9 mouse cellular contexts compared by ENCODE assay signal in genomic region chr1:195040437-195040836, GRCm38 (mm10). TPM values are rescaled to one million over a fixed set of nuclear protein-coding genes. Genes with fewer than 3 reads are reported as not detected.
A peak's percentile ranks its signal among the peaks of the same experiment; 100 is the strongest.
DNase-seq lines count a peak whose midpoint lies in the region; ATAC-seq and TF ChIP-seq lines count a peak whose summit lies in the region.
"Had no signal": no experiment of that assay in that cellular context is flagged by ENCODE, and none has a peak within 500 bp of the region (broad histone marks: within the 10 kb centered on the region; RNA-seq: fewer than 3 reads in every experiment).

No protein-coding gene starts in this region.

- no peak overlapping the region for H3K9ac ChIP-seq in hindbrain, embryonic 11.5 days (ENCODE audit: low read depth, low read length)
- no peak overlapping the region for H3K9ac ChIP-seq in CH12.LX (ENCODE audit: insufficient read depth, low read depth)
- H3K9ac ChIP-seq in forebrain, embryonic 16.5 days (replicated peaks; ENCODE audit: low read depth, low read length) = no peak overlapping the region
- H3K9ac ChIP-seq in liver, adult 2 months (ENCODE audit: low read depth, low read length) = no peak overlapping the region
- no peak overlapping the region for H3K9ac ChIP-seq in neural tube, embryonic 13.5 days
- H3K9ac ChIP-seq: lung, embryonic 15.5 days had no signal

- H3K9me3 ChIP-seq in hindbrain, embryonic 11.5 days (ENCODE audit: control insufficient read depth, low read length) = no peaks in the 10 kb centered on the region
- no peaks in the 10 kb centered on the region for H3K9me3 ChIP-seq in hindbrain, embryonic 10.5 days
- no peaks in the 10 kb centered on the region for H3K9me3 ChIP-seq in CH12.LX (replicated peaks; ENCODE audit: low read length)
- no peaks in the 10 kb centered on the region for H3K9me3 ChIP-seq in forebrain, embryonic 16.5 days (ENCODE audit: control insufficient read depth, low read length)
- no peaks in the 10 kb centered on the region for H3K9me3 ChIP-seq in neural tube, embryonic 13.5 days
- H3K9me3 ChIP-seq: lung, embryonic 15.5 days had no signal

- H3K36me3 ChIP-seq in hindbrain, embryonic 11.5 days (ENCODE audit: control insufficient read depth, insufficient read depth, low read length) = no peaks in the 10 kb centered on the region
- no peaks in the 10 kb centered on the region for H3K36me3 ChIP-seq in hindbrain, embryonic 10.5 days
- H3K36me3 ChIP-seq in CH12.LX (replicated peaks in 1 of 2; ENCODE audit: control insufficient read depth in 1 of 2, insufficient read depth in 1 of 2, low read length in 1 of 2) = peaks cover 0 to 12% of the 10 kb centered on the region in 2 experiments
- no peaks in the 10 kb centered on the region for H3K36me3 ChIP-seq in forebrain, embryonic 16.5 days (ENCODE audit: control insufficient read depth, insufficient read depth)
- peaks cover 12% of the 10 kb centered on the region for H3K36me3 ChIP-seq in liver, adult 2 months (ENCODE audit: control insufficient read depth, insufficient read depth, low read length)
- H3K36me3 ChIP-seq in neural tube, embryonic 13.5 days = no peaks in the 10 kb centered on the region
- H3K36me3 ChIP-seq: lung, embryonic 15.5 days had no signal

- TF ChIP-seq RAD21 in CH12.LX (IDR thresholded peaks at IDR 0.05; ENCODE audit: low read depth, low read length) = peak; percentile 72

- TF ChIP-seq CTCF in CH12.LX (conservative IDR thresholded peaks at IDR 0.05 in 1 of 2, IDR thresholded peaks at IDR 0.05 in 1 of 2; ENCODE audit: low read depth in 2 of 2, low read length in 2 of 2) = peak in 1 of 2 experiments; percentile 76; a peak in 3 of 4 replicates
- 0 out of 2 replicates have a peak, but pooled peaks have one; percentile 48 for TF ChIP-seq CTCF in liver, adult 2 months (IDR thresholded peaks at IDR 0.05; ENCODE audit: low read depth, low read length)

- dilution Hi-C loops in CH12.LX (cut with MboI; ENCODE audit: extremely low pct_ligation_motif_present, extremely low pct_unique_long_range_greater_than_20kb, low sequenced_read_pairs) = no loop called here

- peak; percentile 80; the same call in 1 of the 2 replicates for ATAC-seq in hindbrain, embryonic 11.5 days (ENCODE audit: low FRiP score)
- peak; percentile 73; the same call in 1 of the 2 replicates for ATAC-seq in forebrain, embryonic 16.5 days
- peak; percentile 56; the same call in 1 of the 2 replicates for ATAC-seq in neural tube, embryonic 13.5 days (ENCODE audit: low read depth)

- H3K79me2 ChIP-seq in CH12.LX (replicated peaks; ENCODE audit: control insufficient read depth, extremely low read depth, insufficient read depth, poor library complexity, severe bottlenecking) = no peaks in the 10 kb centered on the region
- H3K79me2 ChIP-seq in liver, adult 2 months (ENCODE audit: control insufficient read depth, insufficient read depth, low read length) = no peaks in the 10 kb centered on the region

- no peaks in the 10 kb centered on the region for H3K27me3 ChIP-seq in hindbrain, embryonic 11.5 days (ENCODE audit: control insufficient read depth, insufficient read depth, low read length)
- no peaks in the 10 kb centered on the region for H3K27me3 ChIP-seq in hindbrain, embryonic 10.5 days (ENCODE audit: insufficient read depth, poor library complexity, severe bottlenecking)
- no peaks in the 10 kb centered on the region for H3K27me3 ChIP-seq in CH12.LX (replicated peaks)
- no peaks in the 10 kb centered on the region for H3K27me3 ChIP-seq in forebrain, embryonic 16.5 days (replicated peaks; ENCODE audit: control insufficient read depth, insufficient read depth, low read length)
- H3K27me3 ChIP-seq in liver, adult 2 months (ENCODE audit: control insufficient read depth, insufficient read depth, low read length) = no peaks in the 10 kb centered on the region
- no peaks in the 10 kb centered on the region for H3K27me3 ChIP-seq in neural tube, embryonic 13.5 days
- H3K27me3 ChIP-seq: lung, embryonic 15.5 days had no signal

- in situ Hi-C loops in CH12.LX (cut with MboI; ENCODE audit: low pct_ligation_motif_present, low pct_unique_long_range_greater_than_20kb, low sequenced_read_pairs) = no loop called here

- no peak for TF ChIP-seq EP300 in CH12.LX (IDR thresholded peaks at IDR 0.05; ENCODE audit: low read length)

- H3K4me1 ChIP-seq in hindbrain, embryonic 11.5 days (replicated peaks; ENCODE audit: control insufficient read depth, insufficient read depth, low read length) = no peaks in the 10 kb centered on the region
- H3K4me1 ChIP-seq in hindbrain, embryonic 10.5 days (replicated peaks) = no peaks in the 10 kb centered on the region
- peaks cover 3 to 36% of the 10 kb centered on the region in 2 experiments for H3K4me1 ChIP-seq in CH12.LX (ENCODE audit: control insufficient read depth in 1 of 2, insufficient read depth in 2 of 2)
- no peaks in the 10 kb centered on the region for H3K4me1 ChIP-seq in forebrain, embryonic 16.5 days (replicated peaks; ENCODE audit: control insufficient read depth, insufficient read depth, low read length)
- peaks cover 1% of the 10 kb centered on the region; the same call in 1 of the 2 replicates for H3K4me1 ChIP-seq in liver, adult 2 months (ENCODE audit: control insufficient read depth, insufficient read depth, low read length)
- H3K4me1 ChIP-seq in neural tube, embryonic 13.5 days (replicated peaks) = no peaks in the 10 kb centered on the region
- H3K4me1 ChIP-seq: lung, embryonic 15.5 days had no signal

- H3K4me2 ChIP-seq in hindbrain, embryonic 11.5 days (replicated peaks; ENCODE audit: low read depth, low read length) = no peak overlapping the region
- H3K4me2 ChIP-seq in CH12.LX (ENCODE audit: insufficient read depth, low read depth, poor library complexity, severe bottlenecking) = no peak overlapping the region
- H3K4me2 ChIP-seq in forebrain, embryonic 16.5 days (ENCODE audit: low read length) = no peak overlapping the region
- no peak overlapping the region for H3K4me2 ChIP-seq in neural tube, embryonic 13.5 days
- H3K4me2 ChIP-seq: lung, embryonic 15.5 days had no signal

- no peak for TF ChIP-seq POLR2A in CH12.LX (IDR thresholded peaks at IDR 0.05; ENCODE audit: low read depth, low read length)
- TF ChIP-seq POLR2A in liver, adult 2 months (IDR thresholded peaks at IDR 0.05; ENCODE audit: extremely low read depth, insufficient read depth, low read length) = no peak

- peak; percentile 52 for DNase-seq in hindbrain, embryonic 11.5 days (ENCODE audit: low spot score)
- no peak for DNase-seq in hindbrain, embryonic 10.5 days (ENCODE audit: low spot score)
- DNase-seq in CH12.LX (ENCODE audit: extremely low read depth) = peak; percentile 68
- peak; percentile 45 for DNase-seq in c-Kit-negative CD71-positive TER-119-positive erythroid progenitor cells, embryonic 14.5 days (ENCODE audit: low read depth, low spot score)
- peak; percentile 59 for DNase-seq in liver, adult 2 months (ENCODE audit: extremely low read depth, low read depth, low spot score)
- no peak for DNase-seq in right cerebral cortex, postnatal 14 days

- no peak overlapping the region for H3K4me3 ChIP-seq in hindbrain, embryonic 11.5 days (ENCODE audit: low read depth, low read length)
- no peak overlapping the region for H3K4me3 ChIP-seq in hindbrain, embryonic 10.5 days
- H3K4me3 ChIP-seq in CH12.LX (replicated peaks in 1 of 3; ENCODE audit: low read depth in 2 of 3, low read length in 2 of 3, poor library complexity in 1 of 3) = no peak overlapping the region
- H3K4me3 ChIP-seq in forebrain, embryonic 16.5 days (replicated peaks; ENCODE audit: low read length) = no peak overlapping the region
- no peak overlapping the region for H3K4me3 ChIP-seq in liver, adult 2 months (ENCODE audit: insufficient read depth, low read depth, low read length)
- no peak overlapping the region for H3K4me3 ChIP-seq in neural tube, embryonic 13.5 days
- H3K4me3 ChIP-seq: lung, embryonic 15.5 days had no signal

- H3K27ac ChIP-seq in hindbrain, embryonic 11.5 days (ENCODE audit: low read depth, low read length) = no peak overlapping the region
- H3K27ac ChIP-seq in hindbrain, embryonic 10.5 days = no peak overlapping the region
- no peak overlapping the region for H3K27ac ChIP-seq in CH12.LX (ENCODE audit: insufficient read depth, low read depth)
- no peak overlapping the region for H3K27ac ChIP-seq in forebrain, embryonic 16.5 days (ENCODE audit: low read length)
- no peak overlapping the region for H3K27ac ChIP-seq in liver, adult 2 months (replicated peaks; ENCODE audit: insufficient read depth, low read depth, low read length)
- no peak overlapping the region for H3K27ac ChIP-seq in neural tube, embryonic 13.5 days (replicated peaks)
- H3K27ac ChIP-seq: lung, embryonic 15.5 days had no signal

TF ChIP-seq in CH12.LX, 34 proteins besides CTCF, POLR2A, EP300 and RAD21:
- TF ChIP-seq KAT2A (IDR thresholded peaks at IDR 0.05; ENCODE audit: insufficient replicate concordance, low read length) (no peak), GABPA (IDR thresholded peaks at IDR 0.05; ENCODE audit: insufficient replicate concordance, low read depth, low read length) (no peak), TBP (conservative IDR thresholded peaks at IDR 0.05; ENCODE audit: low read depth, low read length) (no peak), USF2 (conservative IDR thresholded peaks at IDR 0.05; ENCODE audit: low read depth, low read length) (no peak), MEF2A (IDR thresholded peaks at IDR 0.05; ENCODE audit: borderline replicate concordance, low read depth, low read length) (no peak), E2F4 (IDR thresholded peaks at IDR 0.05; ENCODE audit: insufficient replicate concordance, low read depth, low read length) (no peak), SMC3 (IDR thresholded peaks at IDR 0.05; ENCODE audit: low read depth, low read length) (peak; percentile 66), CHD2 (IDR thresholded peaks at IDR 0.05; ENCODE audit: low read length) (no peak), UBTF (IDR thresholded peaks at IDR 0.05; ENCODE audit: low read depth, low read length) (no peak)

RNA-seq across cellular contexts. Expression of gene Cd46, which starts 51.6 kb away (rescaled TPM):
- polyA plus RNA-seq in hindbrain, embryonic 11.5 days (2014; fragmentation: Nextera tagmentation; extraction: Ambion mirVana) = 0.82 and 0.90 TPM in 2 replicates
- polyA plus RNA-seq in hindbrain, embryonic 10.5 days (2016; fragmentation: Nextera tagmentation; extraction: Ambion mirVana) = 0.55 and 0.62 TPM in 2 replicates
- total RNA-seq in CH12.LX (2012; rRNA removed) = 0.25 and 0.38 TPM in 2 replicates
- total RNA-seq in CH12.LX (2014; rRNA removed) = 1.5 and 1.8 TPM in 2 replicates
- polyA plus RNA-seq in CH12.LX (2012; ENCODE audit: insufficient read length, low read depth) = 1.3 and 1.4 TPM in 2 replicates
- 1.5 and 2.1 TPM in 2 replicates for polyA plus RNA-seq in forebrain, embryonic 16.5 days (2015; fragmentation: Nextera tagmentation; extraction: Ambion mirVana)
- 1.0 and 1.1 TPM in 2 replicates for total RNA-seq in liver, adult 2 months (2014; rRNA removed)
- polyA plus RNA-seq in liver, adult 2 months (2012; rRNA removed) = 0.14 and 0.20 TPM in 2 replicates
- polyA plus RNA-seq in neural tube, embryonic 13.5 days (2015; fragmentation: Nextera tagmentation; extraction: Ambion mirVana) = 0.55 and 0.93 TPM in 2 replicates

Comparison
In these comparisons a context has a peak if more than half of its experiments do, and no peak if none do; other contexts are left out.
1. DNase-seq: peak in hindbrain, embryonic 11.5 days (single experiment), CH12.LX (single experiment), c-Kit-negative CD71-positive TER-119-positive erythroid progenitor cells, embryonic 14.5 days (single experiment) and liver, adult 2 months (single experiment); none in hindbrain, embryonic 10.5 days (single experiment) and right cerebral cortex, postnatal 14 days (single experiment).
2. Peak in every context shown above with its lines, with median percentiles within 50 percentile points of each other: ATAC-seq.